Mouse (Mus musculus): Measurements from ENCODE around the gene Atrnl1.

- TF ChIP-seq POLR2A (IDR thresholded peaks at IDR 0.05; ENCODE audit: insufficient read depth, low read length) (no peak), CTCF (IDR thresholded peaks at IDR 0.05; ENCODE audit: low read depth, low read length) (no peak)
Measured at GRCm38 (mm10) chr19:57619088-57619487, 8.3 kb downstream of the Atrnl1 start.
